Mouse (Mus musculus): Measurements from ENCODE around the gene Gm17604.

Gene Gm17604

DNA sequence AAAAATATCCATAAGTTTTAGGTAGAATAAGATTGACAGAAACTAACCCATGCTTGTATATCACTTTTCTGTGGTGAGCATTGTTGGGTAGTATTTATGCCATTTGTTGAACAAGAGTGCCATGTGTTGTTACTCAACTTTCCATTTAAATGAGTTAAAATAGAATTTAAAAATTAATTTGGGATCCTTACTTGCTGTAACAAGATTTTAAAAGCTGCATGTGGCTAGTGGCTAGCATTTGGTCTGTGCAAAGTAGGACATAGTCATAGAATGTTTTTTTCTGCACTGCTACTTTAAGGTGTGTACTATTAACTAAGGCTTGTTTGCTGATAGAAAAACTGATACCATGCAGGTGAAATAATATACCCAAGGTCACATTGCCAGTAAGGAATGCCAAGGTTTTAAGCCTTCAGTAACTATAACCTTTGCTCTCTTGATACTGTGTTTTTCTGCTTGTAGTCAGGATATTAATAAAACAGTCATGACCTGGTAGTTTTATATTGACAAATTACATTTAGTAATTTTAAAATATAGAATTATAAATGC lies at the start of gene Gm17604:
Gene Gm17604, minus strand, starts transcription at position 51 of the 546 bp plus-strand sequence.
- no peak for DNase-seq (ENCODE audit: low spot score in 2 of 2)

DNA sequence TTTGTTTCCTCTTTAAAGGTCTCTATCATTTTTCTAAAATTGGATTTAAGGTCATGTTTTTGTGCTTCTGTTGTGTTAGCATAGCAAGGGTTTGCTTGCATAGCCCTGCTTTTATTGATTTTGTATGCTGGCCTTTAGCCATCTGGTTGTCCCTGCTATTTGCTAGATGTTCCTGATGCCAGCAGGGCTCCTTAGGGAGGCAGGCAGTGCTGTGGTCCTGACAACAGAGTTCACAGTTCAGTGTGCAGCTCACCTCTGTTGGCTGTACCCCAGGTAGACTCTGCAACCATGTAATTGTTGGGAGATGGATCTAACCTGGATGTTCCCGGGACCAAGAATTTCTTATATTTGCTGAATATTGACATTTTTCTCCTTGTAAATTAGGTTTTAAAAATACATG lies 45.3 kb upstream of the Gm17604 start:
- no peak for DNase-seq (ENCODE audit: low spot score in 2 of 2)

DNA sequence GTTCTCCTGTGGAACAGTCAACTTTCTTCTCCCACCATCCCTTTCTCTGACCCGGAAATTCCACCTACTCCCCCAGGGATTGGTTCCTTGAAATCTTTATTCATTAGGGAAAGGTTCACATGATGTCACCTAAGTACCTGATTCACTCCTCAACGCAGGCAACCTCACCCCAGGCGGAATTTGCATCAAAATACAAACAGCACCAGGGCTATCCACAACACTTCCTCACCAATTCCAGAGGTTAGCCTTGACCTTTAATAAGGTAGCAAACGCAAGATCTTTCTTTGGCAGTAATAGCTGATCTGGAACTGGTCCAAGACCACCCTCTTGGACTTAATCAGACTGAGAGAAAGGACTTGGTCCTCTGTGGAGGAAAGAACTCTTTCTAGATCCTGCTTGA lies 1.5 kb downstream of the Gm17604 start:
- DNase-seq (ENCODE audit: low spot score in 2 of 2): peak; percentile 32 to 34

DNA sequence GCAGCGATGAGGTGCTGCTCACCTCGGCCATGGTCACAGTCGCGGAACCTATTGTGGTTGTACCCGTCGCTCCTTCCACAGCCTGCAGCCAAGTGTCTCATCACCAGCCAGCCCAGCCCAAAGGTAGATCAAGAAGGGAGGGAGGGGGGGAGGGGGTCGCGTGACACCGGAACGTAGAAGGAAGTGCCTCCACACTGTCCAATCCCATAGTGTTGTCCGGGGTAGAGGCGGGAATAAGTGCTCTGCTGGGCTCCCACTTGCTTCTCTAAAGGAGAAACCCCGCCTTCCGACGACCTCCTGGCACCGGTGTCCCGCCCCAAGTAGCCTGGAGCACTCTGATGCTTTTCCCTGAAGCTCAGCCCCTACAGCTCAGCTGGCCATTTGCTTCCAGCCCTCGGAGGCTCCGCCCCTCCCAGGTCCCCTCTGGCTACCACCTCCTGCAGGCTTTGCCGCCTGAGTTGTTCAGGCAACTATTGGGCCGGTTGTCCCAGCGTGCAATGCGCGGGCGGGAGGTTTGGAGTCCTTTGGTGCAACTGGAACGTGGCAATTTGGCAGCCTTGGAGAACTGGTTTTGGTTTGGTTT lies 24.3 kb downstream of the Gm17604 start, which contains the start of the genes Mospd2 and Fancb:
Gene Mospd2, minus strand, starts transcription at position 183 of the 583 bp plus-strand sequence.
Gene Fancb, plus strand, starts transcription at position 400 of the 583 bp plus-strand sequence.
- DNase-seq (ENCODE audit: low spot score in 2 of 2): peak; percentile 92 to 95

GRCm38 (mm10) chrX:164978866-164979265 lies 25.8 kb downstream of the Gm17604 start:
- no peak for DNase-seq (ENCODE audit: low spot score in 2 of 2)

DNA sequence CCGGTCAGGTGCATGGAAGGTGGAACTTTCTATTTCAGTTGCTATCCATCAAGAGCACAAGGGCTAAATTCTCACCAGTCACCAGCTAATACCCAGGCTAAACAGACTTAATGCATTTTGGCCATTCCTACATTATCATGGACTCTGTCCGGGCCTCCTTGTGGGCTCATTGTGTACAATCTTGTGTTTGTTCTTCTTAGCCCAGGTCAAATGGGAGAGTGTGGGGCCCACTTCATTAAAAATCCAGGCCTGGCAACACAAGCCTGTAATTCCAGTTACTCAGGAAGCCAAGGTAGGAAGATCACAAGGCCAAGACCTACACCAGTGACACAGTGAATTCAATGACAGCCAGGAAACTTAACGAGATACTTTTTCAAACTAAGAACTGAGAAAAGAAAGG lies 33.4 kb downstream of the Gm17604 start:
- no peak for DNase-seq (ENCODE audit: low spot score in 2 of 2)

- DNase-seq (ENCODE audit: low spot score in 2 of 2): no peak
Observed at GRCm38 (mm10) chrX:164965750-164966448, 38.7 kb downstream of the Gm17604 start.
